ENCODE assay signal across 8 mouse cellular contexts in genomic region chr1:179803513-179804139, GRCm38 (mm10). TPM values are rescaled to one million over a fixed set of nuclear protein-coding genes. Genes with fewer than 3 reads are reported as not detected.
A peak's percentile ranks its signal among the peaks of the same experiment; 100 is the strongest.
DNase-seq lines count a peak whose midpoint lies in the region; ATAC-seq lines count a peak whose summit lies in the region.

Gene Ahctf1, minus strand, starts transcription at chr1:179803680.

- 0% methylated on average over 56 of the region's 56 CpGs for WGBS in heart, embryonic 14.5 days
- under 1% methylated on average over 56 of the region's 56 CpGs for WGBS in liver, embryonic 13.5 days (ENCODE audit: insufficient replicate concordance)
- under 1% methylated on average over 56 of the region's 56 CpGs for WGBS in stomach, embryonic 16.5 days

- H3K4me3 ChIP-seq in heart, embryonic 14.5 days (ENCODE audit: control insufficient read depth in 1 of 2, insufficient read depth in 1 of 2, low read depth in 1 of 2, low read length in 2 of 2) = peak within 1 kb of the TSS; percentile 93 to 94
- peak within 1 kb of the TSS; percentile 95 for H3K4me3 ChIP-seq in liver, embryonic 13.5 days (replicated peaks)
- peak within 1 kb of the TSS; percentile 70 for H3K4me3 ChIP-seq in stomach, embryonic 16.5 days (replicated peaks; ENCODE audit: low read length)

- peak within 1 kb of the TSS; percentile 96 to 98 for H3K27ac ChIP-seq in heart, embryonic 14.5 days (replicated peaks in 1 of 2; ENCODE audit: control insufficient read depth in 1 of 2, insufficient read depth in 1 of 2, low read depth in 2 of 2, low read length in 2 of 2)
- peak within 1 kb of the TSS; percentile 100 for H3K27ac ChIP-seq in liver, embryonic 13.5 days
- peak within 1 kb of the TSS; percentile 99 for H3K27ac ChIP-seq in stomach, embryonic 16.5 days (ENCODE audit: low read length)

- no peaks in the 10 kb centered on the region for H3K9me3 ChIP-seq in heart, embryonic 14.5 days (ENCODE audit: control insufficient read depth, low read length)
- H3K9me3 ChIP-seq in liver, embryonic 13.5 days (replicated peaks) = no peaks in the 10 kb centered on the region
- H3K9me3 ChIP-seq in stomach, embryonic 16.5 days (replicated peaks; ENCODE audit: control insufficient read depth, low read length) = no peaks in the 10 kb centered on the region

- H3K36me3 ChIP-seq in heart, embryonic 14.5 days (ENCODE audit: control insufficient read depth, insufficient read depth, low read length) = peaks cover 5% of the 10 kb centered on the region; the same call in 1 of the 2 replicates
- H3K36me3 ChIP-seq in liver, embryonic 13.5 days = peaks cover 16% of the 10 kb centered on the region
- peaks cover 3% of the 10 kb centered on the region; the same call in 1 of the 2 replicates for H3K36me3 ChIP-seq in stomach, embryonic 16.5 days (ENCODE audit: control insufficient read depth, insufficient read depth, low read length)

- peak; percentile 89 for ATAC-seq in CD4-positive, CD25-positive, alpha-beta regulatory T cell, adult 4 months
- peak; percentile 97 for ATAC-seq in heart, embryonic 14.5 days (ENCODE audit: insufficient number of reproducible peaks, insufficient read depth, low FRiP score, low read depth)
- peak; percentile 92 for ATAC-seq in liver, embryonic 13.5 days (ENCODE audit: low read depth)
- peak; percentile 98 for ATAC-seq in stomach, embryonic 16.5 days (ENCODE audit: insufficient read depth, low FRiP score)

- peak within 1 kb of the TSS; percentile 96 for H3K9ac ChIP-seq in heart, embryonic 14.5 days (ENCODE audit: low read length)
- H3K9ac ChIP-seq in liver, embryonic 13.5 days = peak within 1 kb of the TSS; percentile 99
- peak within 1 kb of the TSS; percentile 96 for H3K9ac ChIP-seq in stomach, embryonic 16.5 days (ENCODE audit: low read length)

- DNase-seq in c-Kit-negative CD71-positive TER-119-positive erythroid progenitor cells, embryonic 14.5 days (ENCODE audit: low read depth, low spot score) = peak; percentile 86
- DNase-seq in fibroblast of lung, adult 2 months (ENCODE audit: low read depth) = peak; percentile 98
- DNase-seq in kidney, postnatal 14 days = peak; percentile 99
- peak; percentile 93 for DNase-seq in liver, embryonic 13.5 days
- peak; percentile 98 for DNase-seq in neural tube, embryonic 10.5 days (ENCODE audit: extremely low spot score, low spot score)

- peaks cover 3 to 18% of the 10 kb centered on the region in 2 experiments; a peak in 3 of 4 replicates for H3K4me1 ChIP-seq in heart, embryonic 14.5 days (ENCODE audit: control insufficient read depth in 2 of 2, insufficient read depth in 2 of 2, low read length in 2 of 2)
- H3K4me1 ChIP-seq in liver, embryonic 13.5 days (replicated peaks) = peaks cover 76% of the 10 kb centered on the region
- peaks cover 11% of the 10 kb centered on the region; the same call in 1 of the 2 replicates for H3K4me1 ChIP-seq in stomach, embryonic 16.5 days (ENCODE audit: control insufficient read depth, insufficient read depth, low read length)

- peak within 1 kb of the TSS; percentile 81 for H3K4me2 ChIP-seq in heart, embryonic 14.5 days (ENCODE audit: low read length)
- H3K4me2 ChIP-seq in liver, embryonic 13.5 days = peak within 1 kb of the TSS; percentile 95
- H3K4me2 ChIP-seq in stomach, embryonic 16.5 days (ENCODE audit: low read depth, low read length) = peak within 1 kb of the TSS; percentile 72

- no peaks in the 10 kb centered on the region for H3K27me3 ChIP-seq in heart, embryonic 14.5 days (ENCODE audit: control insufficient read depth, insufficient read depth, low read length)
- H3K27me3 ChIP-seq in liver, embryonic 13.5 days = no peaks in the 10 kb centered on the region
- no peaks in the 10 kb centered on the region for H3K27me3 ChIP-seq in stomach, embryonic 16.5 days (ENCODE audit: control insufficient read depth, insufficient read depth, low read length)

RNA-seq across cellular contexts. Expression of gene Ahctf1, which starts in this region (rescaled TPM):
- 10 to 100 TPM; 24.3 to 25.5 TPM for polyA plus RNA-seq in CD4-positive, CD25-positive, alpha-beta regulatory T cell, adult 4 months (2017; shearing (Covaris generic))
- polyA plus RNA-seq in heart, embryonic 14.5 days (2014; fragmentation: Nextera tagmentation; extraction: Ambion mirVana) = 18.9 and 20.0 TPM in 2 replicates
- polyA plus RNA-seq in liver, embryonic 13.5 days (2015; fragmentation: Nextera tagmentation; extraction: Ambion mirVana) = 19.7 and 21.7 TPM in 2 replicates
- 18.1 and 19.0 TPM in 2 replicates for polyA plus RNA-seq in stomach, embryonic 16.5 days (2015; fragmentation: Nextera tagmentation; extraction: Ambion mirVana)

Comparison
In these comparisons a context has a peak if more than half of its experiments do, and no peak if none do; other contexts are left out.
1. Peak in every context shown above with its lines: DNase-seq, ATAC-seq, H3K4me3 ChIP-seq and H3K27ac ChIP-seq.